Mouse (Mus musculus) CD4-positive naive resting alpha-beta T cell, adult 57 days (primary cell): ENCODE data around the gene Ankfy1. TPM values are rescaled to one million over a fixed set of nuclear protein-coding genes. Genes with fewer than 3 reads are reported as not detected.

Experiments used
- total RNA-seq: library from RNA; stranded (reverse); gene quantifications from one replicate; pipeline ENCODE4 v1.2.4, GENCODE M21; 2023

Ankfy1 gene
- 66.6 TPM for total RNA-seq

DNA sequence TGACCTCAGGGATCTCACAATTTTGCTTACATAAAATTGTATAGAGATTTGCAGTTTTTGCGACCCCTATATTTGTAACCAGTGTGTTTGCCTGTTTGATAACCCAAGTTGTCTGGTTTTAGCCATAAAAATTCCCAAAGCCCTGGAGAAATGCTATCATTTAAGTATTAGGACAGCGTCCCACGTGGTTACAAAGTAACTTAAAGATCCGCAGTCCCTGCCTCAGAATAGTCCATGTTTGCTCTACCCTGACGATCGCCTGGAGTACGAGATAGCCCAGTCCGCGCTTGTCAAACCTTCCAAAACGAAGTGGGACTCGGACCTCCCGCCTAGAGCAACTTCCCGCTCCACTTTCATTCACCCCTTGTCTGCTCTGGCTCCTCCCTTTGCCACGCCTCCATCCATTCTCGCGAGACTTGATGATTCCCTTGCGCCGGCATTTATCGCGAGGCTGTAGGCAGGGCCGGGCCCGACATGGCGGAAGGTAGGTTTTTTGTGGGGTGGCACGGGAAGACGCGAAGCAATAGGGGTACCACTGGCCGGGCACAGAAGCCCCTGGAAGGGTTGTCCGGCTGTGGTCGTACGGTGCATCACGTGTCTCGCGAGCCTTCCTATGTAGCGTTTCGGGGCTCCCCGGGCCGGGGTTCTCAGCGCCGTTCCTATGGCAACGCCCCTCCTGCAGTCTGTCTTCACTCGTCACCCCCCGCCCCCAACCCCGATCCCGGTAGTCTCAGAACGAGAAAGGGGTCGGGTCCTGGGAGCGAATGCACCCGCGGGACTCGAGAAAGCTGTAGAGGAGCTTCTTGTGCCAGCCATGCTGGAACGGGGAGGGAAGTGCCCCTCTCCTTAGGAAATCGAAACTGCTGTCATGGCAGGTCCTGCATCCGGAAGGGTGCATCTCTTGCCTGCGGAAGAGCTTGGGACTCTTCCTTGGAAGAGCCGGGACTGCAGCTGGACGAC lies at the start of gene Ankfy1:
Ankfy1 (plus strand) TSS at position 456 of the 960 bp plus-strand sequence.

GRCm38 (mm10) chr11:72795455-72796295 lies 105.9 kb downstream of the Ankfy1 start, which contains the start of the genes Cyb5d2 and Zzef1:
Cyb5d2 (minus strand) TSS chr11:72796142.
Zzef1 (plus strand) TSS chr11:72796226.

Other genes starting within 250 kb of the Ankfy1 start
- 165 TPM for gene Mybbp1a, start 248.7 kb upstream of the Ankfy1 start, total RNA-seq
- gene Spns2, start 200.1 kb upstream of the Ankfy1 start, total RNA-seq = 2.0 TPM
- 1.4 TPM for gene Spns3, start 139.5 kb upstream of the Ankfy1 start, total RNA-seq
- 42.2 TPM for gene Ube2g1, start 82.7 kb upstream of the Ankfy1 start, total RNA-seq
- gene Cyb5d2, start 106.1 kb downstream of the Ankfy1 start, total RNA-seq = 5.9 TPM
- 89.2 TPM for gene Zzef1, start 106.2 kb downstream of the Ankfy1 start, total RNA-seq